Mouse (Mus musculus) C2C12 (cell line): ENCODE measurements around the gene Atp1a2.

ENCODE experiments used
- CEBPB ChIP-seq: IDR thresholded peaks from one replicate; pipeline ENCODE4 v1.6.1; 2011; ENCODE audit warnings: low read depth, mild to moderate bottlenecking, control low read depth, moderate library complexity
- CTCF ChIP-seq: IDR thresholded peaks from one replicate; pipeline ENCODE4 v1.5.1; 2011; ENCODE audit not compliant: control insufficient read depth, insufficient read depth, insufficient read length
- FOSL1 ChIP-seq: IDR thresholded peaks from one replicate; pipeline ENCODE4 v1.8.0; 2011; ENCODE audit warnings: mild to moderate bottlenecking, low read length; ENCODE audit not compliant: poor library complexity, insufficient read depth, severe bottlenecking
- MAX ChIP-seq: IDR thresholded peaks from one replicate; pipeline ENCODE4 v1.6.1; 2011; ENCODE audit warnings: mild to moderate bottlenecking, control low read depth
- MYOD1 ChIP-seq: IDR thresholded peaks from one replicate; pipeline ENCODE4 v1.6.1; 2011; ENCODE audit warnings: low read depth; ENCODE audit not compliant: control insufficient read depth, insufficient read length
- MYOG ChIP-seq: IDR thresholded peaks from one replicate; pipeline ENCODE4 v1.6.1; 2011; ENCODE audit not compliant: control insufficient read depth, insufficient read length; ENCODE audit errors: extremely low read depth
- USF1 ChIP-seq: IDR thresholded peaks from one replicate; pipeline ENCODE4 v1.6.1; 2011; ENCODE audit warnings: low read depth, mild to moderate bottlenecking, control low read depth, moderate library complexity

DNA sequence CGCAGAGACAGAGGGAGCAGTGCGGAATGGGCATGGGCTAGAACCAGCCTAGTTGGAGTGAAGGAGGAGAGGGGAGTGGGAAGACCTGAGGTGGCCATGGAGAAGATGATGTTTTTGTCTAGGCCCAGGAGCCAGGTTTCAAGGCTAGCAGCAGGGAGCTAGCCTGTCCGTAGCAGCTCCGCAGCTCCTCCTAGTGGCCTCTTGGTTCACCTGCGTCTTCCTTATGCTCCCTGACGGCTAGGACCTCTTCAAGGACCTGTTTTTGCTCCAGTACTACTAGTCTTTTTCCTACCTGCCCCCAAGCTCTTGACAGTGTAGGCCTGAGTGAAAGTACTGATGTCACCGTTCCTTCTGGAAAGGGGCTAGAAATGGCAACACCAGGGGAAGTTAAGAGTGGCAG, 26.9 kb upstream of the Atp1a2 start:
- peak; percentile 89 for TF ChIP-seq CTCF
- no peak for TF ChIP-seq MAX
- TF ChIP-seq CEBPB: no peak
- TF ChIP-seq USF1: no peak
- TF ChIP-seq MYOG: no peak
- TF ChIP-seq FOSL1: no peak
- TF ChIP-seq MYOD1: no peak
